Mouse (Mus musculus): ENCODE results near the gene Ccrl2.

DNA sequence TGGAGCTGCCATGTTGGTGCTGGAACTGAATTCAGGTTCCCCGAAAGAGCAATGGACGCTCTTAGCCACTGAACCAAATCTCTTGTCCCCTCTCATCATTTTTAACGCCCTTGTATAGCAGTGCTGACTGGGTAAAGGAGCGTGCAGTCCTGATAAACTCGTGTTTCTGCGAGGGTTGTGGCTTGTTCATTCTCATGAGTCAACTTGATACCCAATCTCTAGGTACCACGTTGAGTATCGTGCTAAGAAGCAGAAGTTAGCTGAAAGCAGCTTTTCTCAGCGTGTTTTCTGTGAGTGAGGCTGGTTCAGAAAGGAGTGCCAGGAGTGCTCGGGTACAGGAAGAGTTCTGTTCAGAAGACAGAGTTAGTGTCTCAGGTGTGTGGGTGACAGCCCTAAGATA, 30.5 kb downstream of the Ccrl2 start:
- no peak for TF ChIP-seq CTCF (IDR thresholded peaks at IDR 0.05)
- no peak for TF ChIP-seq EP300 (IDR thresholded peaks at IDR 0.05)
